Mouse (Mus musculus): ENCODE data around the gene Fam193a.

GRCm38 (mm10) chr5:34433786-34434185 lies 64.1 kb downstream of the Fam193a start:
- no peak for TF ChIP-seq CHD2 (IDR thresholded peaks at IDR 0.05; ENCODE audit: low read depth, low read length)
- TF ChIP-seq ZC3H11A (IDR thresholded peaks at IDR 0.05; ENCODE audit: borderline replicate concordance, low read depth, low read length): no peak
- no peak for TF ChIP-seq ZNF384 (IDR thresholded peaks at IDR 0.05; ENCODE audit: low read depth, low read length)
- no peak for TF ChIP-seq MAFK (IDR thresholded peaks at IDR 0.05; ENCODE audit: insufficient read depth, low read depth, low read length)
- TF ChIP-seq HCFC1 (IDR thresholded peaks at IDR 0.05; ENCODE audit: borderline replicate concordance, insufficient read depth, low read length): no peak
